Mouse (Mus musculus): ENCODE measurements at regions not wholly inside any gene's neighbourhood (a gene's known extent, or its start where the extent isn't known, plus 50 kb on each side); places are given as distances from the start of the nearest gene placed in this dataset.

- no peak overlapping the region for H3K27ac ChIP-seq
- DNase-seq, result no peak
- intact Hi-C loops (cut with DNase I), result no loop called here
These were observed 59.1 kb upstream of the Hs6st1 start for GRCm38 (mm10) chr1:36009010-36009619.

GRCm38 (mm10) chr1:36010151-36010550 is 58.0 kb upstream of the Hs6st1 start:
- peak; percentile 6; the same call in 1 of the 2 replicates for TF ChIP-seq CTCF (IDR thresholded peaks at IDR 0.05)
- H3K4me3 ChIP-seq, result no peak overlapping the region
- no peak for DNase-seq
- intact Hi-C loops (cut with DNase I), result no loop called here
- H3K27ac ChIP-seq, result no peak overlapping the region

More at GRCm38 (mm10) chr1:36009010-36009619, 59.1 kb upstream of the Hs6st1 start:
- TF ChIP-seq CTCF (IDR thresholded peaks at IDR 0.05), result no peak
- no peak overlapping the region for H3K4me3 ChIP-seq

- no peak for TF ChIP-seq CTCF (IDR thresholded peaks at IDR 0.05)
- Histone ChIP-seq H3K27ac (no peak overlapping the region), H3K4me3 (no peak overlapping the region)
- DNase-seq, result no peak
- intact Hi-C loops (cut with DNase I), result no loop called here
These were observed 57.4 kb upstream of the Hs6st1 start for GRCm38 (mm10) chr1:36010834-36011233.

- no peak for TF ChIP-seq CTCF (IDR thresholded peaks at IDR 0.05)
- Histone ChIP-seq H3K4me3 (no peak overlapping the region), H3K27ac (no peak overlapping the region)
- intact Hi-C loops (cut with DNase I), result no loop called here
- DNase-seq, result no peak
These were observed 56.0 kb upstream of the Hs6st1 start for GRCm38 (mm10) chr1:36012081-36012765.

- no peak overlapping the region for H3K4me3 ChIP-seq
- no peak overlapping the region for H3K27ac ChIP-seq
- intact Hi-C loops (cut with DNase I), result no loop called here
- no peak for TF ChIP-seq CTCF (IDR thresholded peaks at IDR 0.05)
- DNase-seq, result no peak
These were observed 54.3 kb upstream of the Hs6st1 start for GRCm38 (mm10) chr1:36013823-36014341.

- DNase-seq, result no peak
- intact Hi-C loops (cut with DNase I), result no loop called here
- TF ChIP-seq CTCF (IDR thresholded peaks at IDR 0.05), result no peak
- Histone ChIP-seq H3K4me3 (no peak overlapping the region), H3K27ac (no peak overlapping the region)
These were observed 53.8 kb upstream of the Hs6st1 start for GRCm38 (mm10) chr1:36014372-36014771.

- intact Hi-C loops (cut with DNase I), result no loop called here
- TF ChIP-seq CTCF (IDR thresholded peaks at IDR 0.05), result no peak
- no peak overlapping the region for H3K27ac ChIP-seq
- H3K4me3 ChIP-seq, result no peak overlapping the region
- DNase-seq, result no peak
These were observed 53.0 kb upstream of the Hs6st1 start for GRCm38 (mm10) chr1:36015210-36015609.

- no peak for DNase-seq
- intact Hi-C loops (cut with DNase I), result no loop called here
- Histone ChIP-seq H3K4me3 (no peak overlapping the region), H3K27ac (no peak overlapping the region)
- TF ChIP-seq CTCF (IDR thresholded peaks at IDR 0.05), result no peak
These were observed 51.6 kb upstream of the Hs6st1 start for GRCm38 (mm10) chr1:36016566-36016965.

- H3K27ac ChIP-seq, result no peak overlapping the region
- DNase-seq, result peak; percentile 13
- intact Hi-C loops (cut with DNase I), result no loop called here
- TF ChIP-seq CTCF (IDR thresholded peaks at IDR 0.05), result no peak
- H3K4me3 ChIP-seq, result no peak overlapping the region
These were observed 51.1 kb upstream of the Hs6st1 start for GRCm38 (mm10) chr1:36017061-36017461.

- no peak overlapping the region for H3K27ac ChIP-seq
- peak; percentile 4 for DNase-seq
These were observed 50.5 kb upstream of the Hs6st1 start for GRCm38 (mm10) chr1:36017656-36018055.

More at GRCm38 (mm10) chr1:36017656-36018055, 50.5 kb upstream of the Hs6st1 start:
- intact Hi-C loops (cut with DNase I), result no loop called here
- H3K4me3 ChIP-seq, result no peak overlapping the region
- no peak for TF ChIP-seq CTCF (IDR thresholded peaks at IDR 0.05)
